Mouse (Mus musculus) embryonic facial prominence, embryonic 14.5 days (tissue): ENCODE data around the gene Scamp3. TPM values are rescaled to one million over a fixed set of nuclear protein-coding genes. Genes with fewer than 3 reads are reported as not detected.
A peak's percentile ranks its signal among the peaks of the same experiment; 100 is the strongest.
"Not testable (repeated sequence)": the region's sequence is repeated elsewhere in the genome, so short reads cannot be mapped to it uniquely, and the experiment has no call there.

Source experiments
- ATAC-seq: fragments of 200-750 bp; cut with Nextera tagmentation; 2 replicates; pipeline ENCODE4 v1.8.0; 2017; ENCODE audit warnings: low read depth, moderate number of reproducible peaks, moderate TSS enrichment
- DNase-seq: peaks from one replicate; pipeline ENCODE4 v3.0.0-alpha.2; 2015; ENCODE audit warnings: low spot score
- H3K27ac ChIP-seq: fragments of 300-500 bp; sonication (generic); replicated peaks from 2 replicates; pipeline ENCODE4 v1.5.1; 2014; ENCODE audit warnings: low read depth, mild to moderate bottlenecking, low read length, moderate library complexity
- H3K27me3 ChIP-seq: fragments of 300-500 bp; sonication (generic); replicated peaks from 2 replicates; pipeline ENCODE4 v1.6.1; 2014; ENCODE audit warnings: low read length; ENCODE audit not compliant: control insufficient read depth, insufficient read depth
- H3K36me3 ChIP-seq: fragments of 300-500 bp; sonication (generic); 2 replicates; pipeline ENCODE4 v1.6.1; 2014; ENCODE audit warnings: low read length, mixed read lengths; ENCODE audit not compliant: control insufficient read depth, insufficient read depth
- H3K4me1 ChIP-seq: fragments of 300-500 bp; sonication (generic); 2 replicates; pipeline ENCODE4 v1.6.1; 2014; ENCODE audit warnings: antibody characterized with exemption, low read length; ENCODE audit not compliant: control insufficient read depth, insufficient read depth
- H3K4me2 ChIP-seq: fragments of 300-500 bp; sonication (generic); 2 replicates; pipeline ENCODE4 v1.6.1; 2014; ENCODE audit warnings: low read depth, mild to moderate bottlenecking, low read length, moderate library complexity, mixed read lengths
- H3K4me3 ChIP-seq: fragments of 300-500 bp; sonication (generic); 2 replicates; pipeline ENCODE4 v1.5.1; 2014; ENCODE audit warnings: low read depth, mild to moderate bottlenecking, low read length
- H3K9ac ChIP-seq: fragments of 300-500 bp; sonication (generic); 2 replicates; pipeline ENCODE4 v1.6.1; 2014; ENCODE audit warnings: low read depth, mild to moderate bottlenecking, low read length, moderate library complexity, mixed read lengths
- H3K9me3 ChIP-seq: fragments of 300-500 bp; sonication (generic); 2 replicates; pipeline ENCODE4 v1.6.1; 2016; ENCODE audit warnings: low read length; ENCODE audit not compliant: control insufficient read depth
- WGBS: fragments of 180-500 bp; shearing (Covaris S2); extraction: QIAGEN DNeasy Blood & Tissue Kit; methylation state at CpG from one replicate; pipeline ENCODE4 v1.1.7; 2014; 5-methylcytosine and 5-hydroxymethylcytosine counted together
- polyA plus RNA-seq: library from polyadenylated mRNA; unstranded; fragments of >200 nt; fragmentation: Nextera tagmentation; extraction: Ambion mirVana; gene quantifications from 2 replicates; pipeline ENCODE4 v1.2.1, GENCODE M21; 2014

The Scamp3 gene
- polyA plus RNA-seq, 1 experiment from 2014 or later, result 93.4 TPM

DNA sequence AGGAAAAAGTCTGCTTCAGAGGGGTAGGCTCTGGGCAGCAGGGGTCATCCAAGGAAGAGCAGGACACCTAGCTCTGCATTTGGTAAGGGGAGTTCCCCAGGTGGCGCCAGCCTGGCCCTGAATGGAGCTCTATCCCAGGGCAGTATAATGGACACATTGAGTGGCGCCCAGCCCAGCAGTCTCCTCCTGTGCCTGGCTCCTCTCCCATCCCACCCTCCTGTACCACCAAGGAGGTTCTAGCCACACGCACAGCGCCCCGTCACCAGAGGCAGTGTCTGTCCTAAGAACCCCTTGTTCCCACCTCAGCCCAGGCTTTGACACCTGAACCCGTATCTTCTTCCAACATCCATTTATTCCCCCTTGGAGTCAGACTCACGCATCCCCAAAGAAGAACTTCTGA, 32.5 kb downstream of the Scamp3 start:
- Histone ChIP-seq H3K9me3 (no peaks in the 10 kb centered on the region), H3K27ac (no peak overlapping the region; the same call in 1 of the 2 replicates), H3K4me2 (no peak overlapping the region), H3K4me3 (no peak overlapping the region), H3K27me3 (no peaks in the 10 kb centered on the region), H3K36me3 (peaks cover 60% of the 10 kb centered on the region), H3K9ac (no peak overlapping the region), H3K4me1 (peaks cover 10% of the 10 kb centered on the region; the same call in 1 of the 2 replicates)
- DNase-seq (no peak), ATAC-seq (no peak)
- WGBS, result 93% methylated on average over 6 of the region's 7 CpGs

DNA sequence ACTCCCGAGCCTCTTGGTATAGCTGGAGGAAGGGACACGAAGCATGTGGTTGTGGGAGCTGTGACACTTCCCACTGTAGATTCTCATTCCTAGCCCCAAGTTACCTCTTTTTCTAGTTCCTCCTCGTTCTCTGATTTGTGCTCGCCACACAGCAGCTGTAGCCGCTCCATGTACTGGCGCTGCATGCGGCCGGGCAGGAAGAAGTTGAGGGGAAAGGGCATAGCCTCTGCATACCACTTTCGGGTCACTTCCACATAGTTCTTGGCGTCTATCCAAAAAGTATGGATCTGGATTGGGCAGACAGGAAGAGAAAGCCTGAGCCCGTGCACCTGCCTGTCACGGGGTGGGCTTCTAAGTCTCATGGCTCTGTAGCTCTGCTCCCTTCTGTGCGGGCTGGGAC, 32.9 kb downstream of the Scamp3 start:
- Histone ChIP-seq H3K36me3 (peaks cover 59% of the 10 kb centered on the region), H3K27ac (peak overlapping the region; percentile 52; the same call in 1 of the 2 replicates)
- ATAC-seq, result no peak

DNA sequence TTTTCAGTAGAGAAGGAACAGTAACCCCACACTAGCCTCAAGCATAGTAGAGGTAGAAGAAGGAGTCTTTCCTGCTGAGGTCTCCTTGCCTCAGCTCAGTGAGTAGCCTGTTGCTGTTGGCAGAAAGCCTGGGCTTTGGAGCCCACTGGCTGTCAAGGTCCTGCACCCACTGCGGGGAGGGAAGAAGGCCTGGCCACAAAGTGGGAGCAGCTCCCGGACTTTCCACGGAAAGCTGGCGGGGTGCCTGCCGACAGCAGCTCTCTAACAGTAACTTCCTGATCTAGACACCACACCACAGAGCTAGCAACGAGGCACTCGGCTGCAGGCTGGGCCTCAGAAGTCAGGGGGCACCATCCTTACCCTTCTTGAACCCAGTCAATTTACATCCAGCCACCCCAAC, 33.5 kb downstream of the Scamp3 start:
- peak overlapping the region; percentile 25; the same call in 1 of the 2 replicates for H3K9ac ChIP-seq
- ATAC-seq, result no peak
- DNase-seq, result peak; percentile 78
- no peaks in the 10 kb centered on the region for H3K27me3 ChIP-seq
- H3K4me1 ChIP-seq, result peaks cover 14% of the 10 kb centered on the region; the same call in 1 of the 2 replicates
- H3K9me3 ChIP-seq, result no peaks in the 10 kb centered on the region
- no peak overlapping the region for H3K4me3 ChIP-seq
- peak overlapping the region; percentile 12; the same call in 1 of the 2 replicates for H3K4me2 ChIP-seq
- peak overlapping the region; percentile 67 for H3K27ac ChIP-seq
- H3K36me3 ChIP-seq, result peaks cover 53% of the 10 kb centered on the region
- WGBS, result 73% methylated on average over 6 of the region's 7 CpGs

More for the DNA sequence above, 32.9 kb downstream of the Scamp3 start:
- 77% methylated on average over 13 of the region's 13 CpGs for WGBS
- Histone ChIP-seq H3K27me3 (no peaks in the 10 kb centered on the region), H3K4me3 (no peak overlapping the region), H3K9me3 (no peaks in the 10 kb centered on the region), H3K9ac (peak overlapping the region; percentile 25; the same call in 1 of the 2 replicates), H3K4me2 (0 out of 2 replicates have a peak overlapping the region, but pooled peaks have one; percentile 12), H3K4me1 (peaks cover 11% of the 10 kb centered on the region; the same call in 1 of the 2 replicates)
- no peak for DNase-seq

GRCm38 (mm10) chr3:89213803-89214530, 36.7 kb downstream of the Scamp3 start:
- 1% methylated on average over 41 of the region's 69 CpGs for WGBS
- Histone ChIP-seq H3K4me1 (peaks cover 14% of the 10 kb centered on the region; the same call in 1 of the 2 replicates), H3K4me2 (peak overlapping the region; percentile 77), H3K27me3 (no peaks in the 10 kb centered on the region), H3K9ac (peak overlapping the region; percentile 82), H3K9me3 (no peaks in the 10 kb centered on the region), H3K27ac (peak overlapping the region; percentile 98), H3K4me3 (peak overlapping the region; percentile 68), H3K36me3 (peaks cover 21% of the 10 kb centered on the region)
- DNase-seq (peak; percentile 98), ATAC-seq (peak; percentile 94)

DNA sequence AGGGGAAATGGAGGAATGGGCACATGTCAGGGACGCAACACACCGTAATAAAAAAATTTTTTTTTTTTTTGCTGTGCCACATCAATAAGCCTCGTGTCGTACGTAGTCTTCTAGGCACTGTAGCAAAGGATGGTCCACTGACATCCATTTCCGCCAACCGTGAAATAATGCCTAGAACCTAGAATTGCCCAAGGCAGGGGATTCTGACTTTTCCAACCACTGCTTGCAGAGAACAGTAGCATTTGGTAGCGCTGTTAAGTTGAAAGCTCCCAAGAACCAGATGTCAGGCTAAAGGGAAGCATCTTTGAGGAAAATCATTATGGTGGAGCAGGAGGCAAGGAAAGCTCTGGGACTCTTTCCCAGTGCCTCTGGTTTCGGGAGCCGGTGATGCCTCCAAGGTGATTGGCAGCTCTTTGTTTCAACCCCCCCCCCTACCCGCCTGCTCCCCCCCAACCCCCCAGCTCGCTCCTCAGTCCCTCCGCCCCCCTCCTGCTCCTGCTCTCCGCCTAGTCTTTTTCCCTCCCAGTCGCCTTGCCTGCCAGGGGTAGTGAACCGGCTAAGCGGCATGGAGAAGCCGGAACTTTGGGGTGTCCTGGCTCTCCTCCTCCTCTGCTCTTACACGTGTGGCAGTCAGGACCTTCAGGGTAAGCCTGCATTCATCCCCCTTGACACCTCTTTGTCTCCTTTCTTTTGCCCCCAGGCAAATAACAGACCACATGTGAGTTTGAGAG, 37.6 kb downstream of the Scamp3 start, which contains the start of gene Thbs3:
Gene Thbs3 (plus strand): TSS at position 500 of the 731 bp plus-strand sequence.
- Histone ChIP-seq H3K4me2 (peak within 1 kb of the TSS; percentile 77), H3K4me1 (peaks cover 14% of the 10 kb centered on the region; the same call in 1 of the 2 replicates), H3K36me3 (peaks cover 13% of the 10 kb centered on the region), H3K4me3 (peak within 1 kb of the TSS; percentile 68), H3K27me3 (no peaks in the 10 kb centered on the region), H3K9me3 (no peaks in the 10 kb centered on the region), H3K27ac (peak within 1 kb of the TSS; percentile 98), H3K9ac (peak within 1 kb of the TSS; percentile 82)
- 2% methylated on average over 19 of the region's 19 CpGs for WGBS
- DNase-seq (peak; percentile 76), ATAC-seq (no peak)

GRCm38 (mm10) chr3:89215853-89216252, 38.6 kb downstream of the Scamp3 start:
- H3K36me3 ChIP-seq, result peaks cover 4% of the 10 kb centered on the region; the same call in 1 of the 2 replicates
- H3K4me3 ChIP-seq, result peak overlapping the region; percentile 68
- H3K4me1 ChIP-seq, result peaks cover 14% of the 10 kb centered on the region; the same call in 1 of the 2 replicates
- H3K27me3 ChIP-seq, result no peaks in the 10 kb centered on the region
- H3K4me2 ChIP-seq, result peak overlapping the region; percentile 77
- peak overlapping the region; percentile 82 for H3K9ac ChIP-seq
- ATAC-seq (peak; percentile 35), DNase-seq (peak; percentile 94)
- H3K27ac ChIP-seq, result peak overlapping the region; percentile 98; the same call in 1 of the 2 replicates
- WGBS, result 1% methylated on average over 6 of the region's 6 CpGs
- no peaks in the 10 kb centered on the region for H3K9me3 ChIP-seq

DNA sequence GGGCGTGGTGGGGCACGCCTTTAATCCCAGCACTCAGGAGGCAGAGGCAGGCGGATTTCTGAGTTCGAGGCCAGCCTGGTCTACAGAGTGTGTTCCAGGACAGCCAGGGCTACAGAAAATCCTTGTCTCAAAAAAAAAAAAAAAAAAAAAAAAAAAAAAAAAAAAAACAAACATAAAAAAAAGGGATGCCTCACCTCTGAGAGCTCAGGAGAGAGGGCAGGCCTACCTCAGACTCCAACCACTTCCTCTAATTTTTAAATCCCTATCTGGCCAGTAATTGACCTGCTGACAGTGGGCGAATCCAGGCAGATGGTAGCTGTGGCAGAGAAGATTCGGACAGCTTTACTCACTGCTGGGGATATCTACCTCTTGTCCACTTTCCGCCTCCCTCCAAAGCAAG, 39.1 kb downstream of the Scamp3 start:
- not testable (repeated sequence) for H3K9me3 ChIP-seq, ATAC-seq

GRCm38 (mm10) chr3:89218271-89218670, 41.0 kb downstream of the Scamp3 start:
- Histone ChIP-seq H3K27me3 (no peaks in the 10 kb centered on the region), H3K9me3 (no peaks in the 10 kb centered on the region), H3K36me3 (peaks cover 10% of the 10 kb centered on the region; the same call in 1 of the 2 replicates), H3K9ac (no peak overlapping the region), H3K4me2 (no peak overlapping the region), H3K4me1 (peaks cover 4% of the 10 kb centered on the region; the same call in 1 of the 2 replicates), H3K27ac (no peak overlapping the region), H3K4me3 (no peak overlapping the region)
- DNase-seq (no peak), ATAC-seq (no peak)
- 84% methylated on average over 1 of the region's 1 CpGs for WGBS

More for the DNA sequence above, 39.1 kb downstream of the Scamp3 start:
- Histone ChIP-seq H3K4me1 (peaks cover 14% of the 10 kb centered on the region; the same call in 1 of the 2 replicates), H3K4me2 (peak overlapping the region; percentile 77; the same call in 1 of the 2 replicates)
- H3K9ac ChIP-seq, H3K27me3 ChIP-seq, DNase-seq, H3K27ac ChIP-seq, H3K36me3 ChIP-seq, H3K4me3 ChIP-seq: not testable (repeated sequence)
- 71% methylated on average over 7 of the region's 7 CpGs for WGBS
